Mouse (Mus musculus): ENCODE measurements at regions not wholly inside any gene's neighbourhood (a gene's known extent, or its start where the extent isn't known, plus 50 kb on each side); places are given as distances from the start of the nearest gene placed in this dataset.
A peak's percentile ranks its signal among the peaks of the same experiment; 100 is the strongest.

GRCm38 (mm10) chr14:56313969-56314368 lies 50.9 kb upstream of the Atp12a start:
- peak in 1 of 2 experiments; percentile 8 for DNase-seq

DNA sequence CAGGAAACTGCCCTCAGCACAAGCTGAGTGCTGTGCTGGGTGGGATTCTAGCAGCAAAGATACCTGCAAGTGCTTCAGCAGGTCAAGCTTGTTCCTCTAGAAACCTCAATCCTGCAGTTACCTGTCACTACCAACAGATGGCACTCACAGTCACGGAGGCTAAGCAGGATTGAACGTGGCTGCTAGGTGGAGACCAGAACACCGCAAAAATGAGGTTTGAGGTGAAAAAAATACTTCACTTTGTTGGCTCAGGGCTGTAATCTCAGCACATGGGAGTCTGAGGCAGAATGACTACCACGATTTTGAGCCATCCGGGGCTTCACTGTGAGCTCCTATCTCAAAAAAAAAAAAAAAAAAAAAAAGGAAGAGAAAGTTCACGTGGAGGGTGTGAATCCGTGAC lies 50.4 kb upstream of the Atp12a start:
- peak; percentile 37 to 50 for DNase-seq
